Mouse (Mus musculus): Measurements from ENCODE around the gene Mgmt. TPM values are rescaled to one million over a fixed set of nuclear protein-coding genes. Genes with fewer than 3 reads are reported as not detected.

Mgmt gene
- polyA plus RNA-seq, 1 experiment: 7.9 TPM

DNA sequence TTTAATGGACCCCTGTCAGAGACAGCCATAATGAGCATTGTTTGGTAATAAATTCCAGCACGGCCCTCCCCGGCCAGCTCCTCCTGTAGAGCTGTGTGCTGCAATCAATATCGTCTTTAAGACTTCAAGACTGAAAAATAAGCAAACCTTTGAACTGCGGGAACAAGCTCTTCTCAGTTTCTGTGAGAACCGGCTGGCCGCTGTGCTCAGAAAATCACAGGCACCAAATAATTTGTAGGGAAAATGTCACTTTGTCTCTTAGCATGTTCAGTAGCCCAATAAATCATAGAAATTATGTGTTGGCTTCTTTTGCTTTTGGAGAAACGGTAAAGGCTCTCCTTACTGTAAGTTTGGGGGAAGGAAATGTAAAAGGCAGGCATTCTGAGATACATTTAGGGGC, 58.2 kb downstream of the Mgmt start:
- H3K36me3 ChIP-seq (replicated peaks; ENCODE audit: low read length): peaks cover 44% of the 10 kb centered on the region
- H3K27me3 ChIP-seq (replicated peaks): no peaks in the 10 kb centered on the region
- TF ChIP-seq FLI1 (IDR thresholded peaks at IDR 0.05; ENCODE audit: low read length) (no peak), GATA1 (IDR thresholded peaks at IDR 0.05; ENCODE audit: borderline replicate concordance, low read length) (no peak)
- H3K4me3 ChIP-seq (replicated peaks): no peak overlapping the region
- H3K4me1 ChIP-seq: no peaks in the 10 kb centered on the region
- H3K9me3 ChIP-seq: peaks cover 17% of the 10 kb centered on the region

DNA sequence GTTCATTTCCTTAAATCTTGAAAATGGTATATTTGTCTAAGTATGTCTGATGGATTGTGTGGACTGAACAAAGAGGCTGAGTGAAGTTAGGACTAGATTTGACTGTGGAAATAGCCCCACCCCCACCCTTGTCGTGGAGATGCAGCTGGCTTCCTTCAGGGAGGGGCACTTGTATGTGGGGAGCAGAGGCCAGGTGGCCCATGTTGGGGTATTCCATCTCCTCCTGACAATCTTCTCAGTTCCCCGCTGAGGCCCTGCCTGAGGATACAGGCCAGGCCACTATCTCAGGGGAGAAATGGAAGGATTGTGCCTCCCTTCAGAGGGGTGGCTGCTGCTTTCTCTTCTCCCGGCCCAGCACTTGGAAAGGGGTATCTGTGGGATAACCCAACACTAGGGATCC, 58.8 kb downstream of the Mgmt start:
- peaks cover 15% of the 10 kb centered on the region for H3K9me3 ChIP-seq

DNA sequence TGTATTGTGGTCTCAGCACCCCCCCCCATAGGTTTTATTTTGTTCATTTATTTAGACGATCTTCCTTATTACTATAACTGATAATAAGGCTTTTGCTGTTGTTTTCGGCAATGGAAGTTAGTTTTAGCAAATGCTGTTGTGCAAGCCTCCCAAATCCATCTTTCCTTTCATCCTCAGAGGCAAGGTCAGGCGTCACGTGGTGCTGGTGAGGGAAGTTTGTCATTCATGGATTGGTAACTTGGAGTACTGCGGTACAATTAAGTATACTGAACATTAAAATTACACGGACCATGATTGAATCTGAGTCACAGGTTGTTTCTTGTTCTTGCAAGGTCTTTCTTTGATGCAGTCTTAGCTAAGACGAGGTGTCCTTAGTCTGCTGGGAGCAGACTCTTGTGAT, 77.9 kb downstream of the Mgmt start:
- TF ChIP-seq FLI1 (IDR thresholded peaks at IDR 0.05; ENCODE audit: low read length): no peak
- no peak for TF ChIP-seq GATA1 (IDR thresholded peaks at IDR 0.05; ENCODE audit: borderline replicate concordance, low read length)
- peaks cover 30% of the 10 kb centered on the region for H3K9me3 ChIP-seq
- no peaks in the 10 kb centered on the region for H3K27me3 ChIP-seq (replicated peaks)
- H3K4me3 ChIP-seq (replicated peaks): no peak overlapping the region
- H3K36me3 ChIP-seq (replicated peaks; ENCODE audit: low read length): peaks cover 56% of the 10 kb centered on the region
- no peaks in the 10 kb centered on the region for H3K4me1 ChIP-seq

More for the DNA sequence above, 58.8 kb downstream of the Mgmt start:
- Histone ChIP-seq H3K4me1 (no peaks in the 10 kb centered on the region), H3K27me3 (replicated peaks) (no peaks in the 10 kb centered on the region), H3K4me3 (replicated peaks) (no peak overlapping the region), H3K36me3 (replicated peaks; ENCODE audit: low read length) (peaks cover 40% of the 10 kb centered on the region)
- no peak for TF ChIP-seq GATA1 (IDR thresholded peaks at IDR 0.05; ENCODE audit: borderline replicate concordance, low read length)
- no peak for TF ChIP-seq FLI1 (IDR thresholded peaks at IDR 0.05; ENCODE audit: low read length)

DNA sequence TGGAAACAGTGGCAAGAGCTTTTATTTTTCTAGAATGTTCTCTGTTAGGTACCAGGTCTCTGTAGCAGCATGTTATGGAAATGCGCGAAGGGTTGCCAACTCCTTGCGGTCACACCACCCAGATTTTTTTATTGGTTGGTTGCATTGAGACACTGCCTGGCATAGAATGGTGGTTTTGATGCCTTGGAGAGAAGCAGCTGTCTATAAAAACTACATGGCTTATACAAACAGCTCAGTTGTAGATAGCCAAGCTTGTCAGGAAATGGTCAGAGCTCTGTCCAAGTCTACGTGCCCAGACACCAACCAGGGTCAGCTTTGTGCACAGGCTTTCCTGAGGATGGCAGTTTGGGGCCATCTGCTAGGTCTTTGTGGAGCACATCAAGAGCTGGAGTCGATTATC, 80.6 kb downstream of the Mgmt start:
- Histone ChIP-seq H3K4me1 (no peaks in the 10 kb centered on the region), H3K9me3 (peaks cover 25% of the 10 kb centered on the region), H3K27me3 (replicated peaks) (no peaks in the 10 kb centered on the region), H3K36me3 (replicated peaks; ENCODE audit: low read length) (peaks cover 33% of the 10 kb centered on the region), H3K4me3 (replicated peaks) (no peak overlapping the region)
- TF ChIP-seq FLI1 (IDR thresholded peaks at IDR 0.05; ENCODE audit: low read length) (no peak), GATA1 (IDR thresholded peaks at IDR 0.05; ENCODE audit: borderline replicate concordance, low read length) (no peak)

DNA sequence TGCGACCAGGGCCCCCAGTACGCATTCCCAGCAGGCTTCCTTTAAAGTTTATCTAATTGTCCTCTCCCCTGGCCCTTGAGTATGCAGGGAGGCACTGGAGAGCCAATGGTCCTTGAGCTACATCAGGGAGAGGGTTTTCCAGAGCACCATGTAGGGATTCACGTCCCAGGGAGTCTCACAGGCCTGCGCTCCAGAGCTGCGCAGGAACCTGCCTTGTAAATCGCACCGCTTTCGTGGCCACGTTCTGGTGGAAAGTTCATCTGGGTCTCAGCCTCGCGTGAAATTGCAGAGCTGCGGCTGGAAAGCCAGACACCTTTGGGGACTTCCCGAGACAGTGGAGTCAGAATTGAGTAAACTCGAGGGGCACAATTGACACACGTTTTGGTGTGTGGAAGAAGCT, 103.0 kb downstream of the Mgmt start:
- H3K4me3 ChIP-seq (replicated peaks): no peak overlapping the region
- no peak for TF ChIP-seq GATA1 (IDR thresholded peaks at IDR 0.05; ENCODE audit: borderline replicate concordance, low read length)
- no peak for TF ChIP-seq FLI1 (IDR thresholded peaks at IDR 0.05; ENCODE audit: low read length)
- peaks cover 57% of the 10 kb centered on the region for H3K9me3 ChIP-seq
- H3K27me3 ChIP-seq (replicated peaks): no peaks in the 10 kb centered on the region
- no peaks in the 10 kb centered on the region for H3K4me1 ChIP-seq
- peaks cover 18% of the 10 kb centered on the region for H3K36me3 ChIP-seq (replicated peaks; ENCODE audit: low read length)

DNA sequence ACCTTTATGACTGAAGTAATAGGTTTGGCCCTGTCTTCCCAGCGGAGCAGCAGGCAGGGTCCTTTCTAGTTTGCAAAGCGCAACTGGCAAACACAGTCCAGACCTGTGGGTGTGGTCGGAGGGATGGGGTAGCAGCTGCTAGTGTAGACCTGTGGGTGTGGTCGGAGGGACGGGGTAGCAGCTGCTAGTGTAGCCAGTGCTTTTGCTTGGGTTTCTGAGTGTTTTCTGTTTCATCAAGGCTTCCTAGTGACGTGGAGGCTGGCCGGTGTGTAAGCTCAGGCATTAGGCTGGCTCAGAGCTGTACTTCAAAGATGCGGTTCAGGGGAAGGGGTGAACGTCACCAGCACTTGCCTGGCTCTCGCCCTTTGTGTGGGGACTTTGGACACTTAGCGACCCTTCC, 106.3 kb downstream of the Mgmt start:
- Histone ChIP-seq H3K4me3 (replicated peaks) (no peak overlapping the region), H3K27me3 (replicated peaks) (no peaks in the 10 kb centered on the region), H3K9me3 (peaks cover 51% of the 10 kb centered on the region), H3K4me1 (no peaks in the 10 kb centered on the region), H3K36me3 (replicated peaks; ENCODE audit: low read length) (peaks cover 5% of the 10 kb centered on the region)
- no peak for TF ChIP-seq GATA1 (IDR thresholded peaks at IDR 0.05; ENCODE audit: borderline replicate concordance, low read length)
- TF ChIP-seq FLI1 (IDR thresholded peaks at IDR 0.05; ENCODE audit: low read length): no peak

DNA sequence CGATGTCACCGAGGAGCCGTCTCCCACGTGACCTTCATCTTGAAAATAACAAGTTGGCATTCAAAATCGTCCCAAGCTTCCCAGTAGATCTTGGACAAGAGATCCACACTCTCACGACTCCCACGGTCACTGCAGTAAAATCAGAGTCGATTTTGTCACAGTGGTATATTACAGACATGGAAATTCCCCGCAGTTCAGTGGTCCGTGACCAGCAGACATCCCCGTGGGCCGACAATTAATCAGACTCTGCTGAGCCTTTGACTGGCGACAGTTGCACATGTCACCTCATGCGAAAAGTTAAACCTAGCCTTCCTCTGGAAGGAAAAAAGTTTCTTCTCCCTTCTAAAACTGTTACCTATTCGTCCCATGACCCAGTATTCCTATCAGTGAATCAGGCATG, 106.8 kb downstream of the Mgmt start:
- TF ChIP-seq GATA1 (IDR thresholded peaks at IDR 0.05; ENCODE audit: borderline replicate concordance, low read length) (no peak), FLI1 (IDR thresholded peaks at IDR 0.05; ENCODE audit: low read length) (no peak)

DNA sequence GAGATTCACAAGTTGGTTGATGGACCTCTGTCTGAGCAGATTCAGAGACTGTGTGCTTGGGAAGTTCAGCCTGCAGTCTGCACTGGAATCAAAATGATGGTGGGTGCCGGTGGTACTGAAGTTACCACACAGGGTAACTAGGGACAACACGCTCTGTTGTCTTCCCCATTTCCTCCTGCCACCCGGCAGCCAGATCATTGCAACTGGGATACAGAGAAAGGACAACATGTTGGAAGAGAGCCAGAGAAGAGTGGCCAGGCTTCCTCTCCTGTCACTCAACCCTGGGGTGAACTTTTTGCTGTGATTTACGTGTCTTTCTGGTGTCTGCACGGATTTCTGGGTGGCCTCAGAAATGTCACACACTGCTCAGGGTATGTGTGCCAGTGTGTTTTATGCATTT, 107.4 kb downstream of the Mgmt start:
- H3K36me3 ChIP-seq (replicated peaks; ENCODE audit: low read length): peaks cover 5% of the 10 kb centered on the region
- no peaks in the 10 kb centered on the region for H3K27me3 ChIP-seq (replicated peaks)
- TF ChIP-seq GATA1 (IDR thresholded peaks at IDR 0.05; ENCODE audit: borderline replicate concordance, low read length): no peak
- TF ChIP-seq FLI1 (IDR thresholded peaks at IDR 0.05; ENCODE audit: low read length): no peak
- no peaks in the 10 kb centered on the region for H3K4me1 ChIP-seq
- peaks cover 48% of the 10 kb centered on the region for H3K9me3 ChIP-seq
- no peak overlapping the region for H3K4me3 ChIP-seq (replicated peaks)

More for the DNA sequence above, 106.8 kb downstream of the Mgmt start:
- Histone ChIP-seq H3K4me1 (no peaks in the 10 kb centered on the region), H3K36me3 (replicated peaks; ENCODE audit: low read length) (peaks cover 5% of the 10 kb centered on the region), H3K4me3 (replicated peaks) (no peak overlapping the region), H3K9me3 (peaks cover 48% of the 10 kb centered on the region), H3K27me3 (replicated peaks) (no peaks in the 10 kb centered on the region)

DNA sequence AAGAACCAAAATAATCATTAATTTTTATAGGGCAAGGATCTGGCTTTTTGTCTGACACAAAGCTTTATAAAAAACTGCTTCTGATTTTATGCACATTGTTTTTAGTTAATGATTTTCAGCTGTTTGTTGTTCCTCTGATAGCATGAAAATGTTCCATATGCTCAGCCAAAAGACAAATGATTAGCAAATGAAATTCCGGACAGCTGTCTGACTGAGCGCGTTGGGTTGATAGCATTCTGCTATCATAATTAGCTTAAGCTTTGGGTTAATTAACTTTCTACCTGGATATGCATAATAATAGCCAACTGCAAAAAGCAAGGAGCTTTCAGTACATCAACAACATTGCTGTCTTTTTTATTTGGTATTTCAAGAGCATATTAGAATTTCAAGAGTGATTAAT, 108.0 kb downstream of the Mgmt start:
- peaks cover 42% of the 10 kb centered on the region for H3K9me3 ChIP-seq
- no peaks in the 10 kb centered on the region for H3K4me1 ChIP-seq
- TF ChIP-seq GATA1 (IDR thresholded peaks at IDR 0.05; ENCODE audit: borderline replicate concordance, low read length): no peak
- no peak for TF ChIP-seq FLI1 (IDR thresholded peaks at IDR 0.05; ENCODE audit: low read length)
- peaks cover 5% of the 10 kb centered on the region for H3K36me3 ChIP-seq (replicated peaks; ENCODE audit: low read length)
- H3K4me3 ChIP-seq (replicated peaks): no peak overlapping the region
- H3K27me3 ChIP-seq (replicated peaks): no peaks in the 10 kb centered on the region

DNA sequence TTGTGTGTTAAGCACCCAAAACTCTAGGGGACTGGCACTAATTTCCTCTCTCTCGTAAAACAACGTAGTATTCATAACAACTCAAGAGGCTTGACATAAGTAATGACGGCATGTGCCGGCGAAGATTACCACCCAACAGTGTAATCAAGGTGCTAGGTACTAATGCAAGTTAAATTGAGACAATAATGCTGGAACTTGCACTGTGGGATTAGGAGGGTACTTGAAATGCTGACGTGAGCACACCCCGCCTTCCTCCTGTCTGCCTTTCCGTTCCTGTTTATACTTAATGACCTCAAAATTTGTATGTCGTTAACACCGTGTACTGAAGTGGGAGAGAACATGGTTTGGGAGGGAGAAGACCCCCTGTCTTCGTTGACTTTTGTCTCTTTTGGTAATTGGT, 110.9 kb downstream of the Mgmt start:
- H3K27me3 ChIP-seq (replicated peaks): no peaks in the 10 kb centered on the region
- H3K4me1 ChIP-seq: no peaks in the 10 kb centered on the region; the same call in 1 of the 2 replicates
- H3K36me3 ChIP-seq (replicated peaks; ENCODE audit: low read length): no peaks in the 10 kb centered on the region
- TF ChIP-seq FLI1 (IDR thresholded peaks at IDR 0.05; ENCODE audit: low read length) (no peak), GATA1 (IDR thresholded peaks at IDR 0.05; ENCODE audit: borderline replicate concordance, low read length) (no peak)
- H3K4me3 ChIP-seq (replicated peaks): no peak overlapping the region
- H3K9me3 ChIP-seq: peaks cover 32% of the 10 kb centered on the region

DNA sequence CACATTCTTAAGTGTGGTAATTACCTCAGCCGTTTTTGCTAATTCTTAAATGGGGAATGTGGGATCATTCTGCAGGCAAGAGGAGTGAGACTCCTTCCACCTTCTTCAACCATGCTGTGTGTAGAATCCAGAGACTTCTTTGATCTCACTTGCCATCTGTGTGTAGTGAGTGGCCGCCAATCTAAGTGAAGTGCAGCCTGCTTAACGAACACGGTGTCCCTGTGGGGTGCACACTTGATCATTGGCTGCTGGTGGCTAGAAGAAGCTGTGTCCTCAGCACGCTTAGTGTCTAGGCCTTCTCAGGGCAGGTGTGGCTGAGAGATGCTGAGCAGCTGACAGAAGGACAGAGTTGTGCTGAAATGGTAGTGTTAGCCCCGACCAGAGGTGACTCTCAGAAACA, 113.9 kb downstream of the Mgmt start:
- H3K9me3 ChIP-seq: peaks cover 34% of the 10 kb centered on the region
- peaks cover 6% of the 10 kb centered on the region for H3K36me3 ChIP-seq (replicated peaks; ENCODE audit: low read length)
- H3K4me3 ChIP-seq (replicated peaks): peak overlapping the region; percentile 64
- TF ChIP-seq GATA1 (IDR thresholded peaks at IDR 0.05; ENCODE audit: borderline replicate concordance, low read length) (no peak), FLI1 (IDR thresholded peaks at IDR 0.05; ENCODE audit: low read length) (no peak)
- no peaks in the 10 kb centered on the region; the same call in 1 of the 2 replicates for H3K4me1 ChIP-seq
- no peaks in the 10 kb centered on the region for H3K27me3 ChIP-seq (replicated peaks)
